Mouse (Mus musculus) neural tube, embryonic 12.5 days (tissue): Measurements from ENCODE around the gene Castor1. TPM values are rescaled to one million over a fixed set of nuclear protein-coding genes. Genes with fewer than 3 reads are reported as not detected.

ENCODE experiments used
- ATAC-seq: fragments of 200-750 bp; cut with Nextera tagmentation; 2 replicates; pipeline ENCODE4 v1.8.0; 2017; ENCODE audit warnings: low read depth, mild to moderate bottlenecking, moderate TSS enrichment, moderate library complexity; ENCODE audit not compliant: low FRiP score
- H3K27ac ChIP-seq: fragments of 300-500 bp; sonication (generic); 2 replicates; pipeline ENCODE4 v1.5.1; 2016
- H3K27me3 ChIP-seq: fragments of 300-500 bp; sonication (generic); replicated peaks from 2 replicates; pipeline ENCODE4 v1.6.1; 2016; ENCODE audit warnings: mild to moderate bottlenecking
- H3K36me3 ChIP-seq: fragments of 300-500 bp; sonication (generic); 2 replicates; pipeline ENCODE4 v1.6.1; 2016; ENCODE audit warnings: mild to moderate bottlenecking
- H3K4me1 ChIP-seq: fragments of 300-500 bp; sonication (generic); 2 replicates; pipeline ENCODE4 v1.6.1; 2016
- H3K4me2 ChIP-seq: fragments of 300-500 bp; sonication (generic); replicated peaks from 2 replicates; pipeline ENCODE4 v1.6.1; 2016; ENCODE audit warnings: mild to moderate bottlenecking
- H3K4me3 ChIP-seq: fragments of 300-500 bp; sonication (generic); 2 replicates; pipeline ENCODE4 v1.5.1; 2016
- H3K9ac ChIP-seq: fragments of 300-500 bp; sonication (generic); 2 replicates; pipeline ENCODE4 v1.6.1; 2016; ENCODE audit warnings: mild to moderate bottlenecking
- H3K9me3 ChIP-seq: fragments of 300-500 bp; sonication (generic); 2 replicates; pipeline ENCODE4 v1.6.1; 2016; ENCODE audit warnings: mild to moderate bottlenecking
- WGBS: fragments of 180-500 bp; shearing (Covaris S2); methylation state at CpG from one replicate; pipeline ENCODE4 v1.1.7; 2016; 5-methylcytosine and 5-hydroxymethylcytosine counted together
- polyA plus RNA-seq: library from polyadenylated mRNA; unstranded; fragments of >200 nt; fragmentation: Nextera tagmentation; extraction: Ambion mirVana; gene quantifications from 2 replicates; pipeline ENCODE4 v1.2.1, GENCODE M21; 2016

The Castor1 gene
- polyA plus RNA-seq, 1 experiment from 2014 or later, result 2.3 TPM

- no peak for ATAC-seq
Observed at GRCm38 (mm10) chr11:4193420-4193819, 24.6 kb upstream of the Castor1 start.

GRCm38 (mm10) chr11:4195597-4196031, 22.4 kb upstream of the Castor1 start:
- no peaks in the 10 kb centered on the region for H3K9me3 ChIP-seq
- no peak overlapping the region for H3K4me3 ChIP-seq
- no peaks in the 10 kb centered on the region; the same call in 1 of the 2 replicates for H3K4me1 ChIP-seq
- no peaks in the 10 kb centered on the region for H3K27me3 ChIP-seq
- no peaks in the 10 kb centered on the region for H3K36me3 ChIP-seq
- no peak overlapping the region for H3K4me2 ChIP-seq
- H3K9ac ChIP-seq, result no peak overlapping the region
- 80% methylated on average over 3 of the region's 3 CpGs for WGBS
- ATAC-seq, result no peak
- no peak overlapping the region for H3K27ac ChIP-seq

More at GRCm38 (mm10) chr11:4193420-4193819, 24.6 kb upstream of the Castor1 start:
- Histone ChIP-seq H3K4me2 (no peak overlapping the region), H3K4me3 (no peak overlapping the region), H3K4me1 (no peaks in the 10 kb centered on the region; the same call in 1 of the 2 replicates), H3K27me3 (no peaks in the 10 kb centered on the region), H3K27ac (no peak overlapping the region), H3K9me3 (no peaks in the 10 kb centered on the region), H3K9ac (no peak overlapping the region), H3K36me3 (no peaks in the 10 kb centered on the region)

GRCm38 (mm10) chr11:4196636-4197035, 21.4 kb upstream of the Castor1 start:
- no peak overlapping the region for H3K4me2 ChIP-seq
- H3K27ac ChIP-seq, result no peak overlapping the region
- no peak for ATAC-seq
- no peak overlapping the region for H3K9ac ChIP-seq
- H3K27me3 ChIP-seq, result no peaks in the 10 kb centered on the region
- H3K4me1 ChIP-seq, result no peaks in the 10 kb centered on the region; the same call in 1 of the 2 replicates
- H3K36me3 ChIP-seq, result no peaks in the 10 kb centered on the region
- no peak overlapping the region for H3K4me3 ChIP-seq
- 78% methylated on average over 8 of the region's 8 CpGs for WGBS
- H3K9me3 ChIP-seq, result no peaks in the 10 kb centered on the region

GRCm38 (mm10) chr11:4197691-4198090, 20.3 kb upstream of the Castor1 start:
- Histone ChIP-seq H3K36me3 (no peaks in the 10 kb centered on the region), H3K4me2 (no peak overlapping the region), H3K27me3 (no peaks in the 10 kb centered on the region), H3K4me1 (no peaks in the 10 kb centered on the region; the same call in 1 of the 2 replicates), H3K4me3 (no peak overlapping the region), H3K9ac (no peak overlapping the region), H3K27ac (no peak overlapping the region), H3K9me3 (no peaks in the 10 kb centered on the region)
- ATAC-seq, result no peak
- 82% methylated on average over 1 of the region's 1 CpGs for WGBS

- 83% methylated on average over 11 of the region's 11 CpGs for WGBS
- no peak for ATAC-seq
Observed at GRCm38 (mm10) chr11:4201981-4202700, 15.9 kb upstream of the Castor1 start.

GRCm38 (mm10) chr11:4202995-4203704, 14.9 kb upstream of the Castor1 start:
- H3K36me3 ChIP-seq, result peaks cover 18% of the 10 kb centered on the region
- WGBS, result 84% methylated on average over 12 of the region's 12 CpGs
- no peak for ATAC-seq
- no peak overlapping the region for H3K9ac ChIP-seq
- H3K4me1 ChIP-seq, result no peaks in the 10 kb centered on the region
- H3K4me2 ChIP-seq, result no peak overlapping the region
- H3K27me3 ChIP-seq, result no peaks in the 10 kb centered on the region
- H3K9me3 ChIP-seq, result no peaks in the 10 kb centered on the region
- H3K4me3 ChIP-seq, result no peak overlapping the region
- no peak overlapping the region for H3K27ac ChIP-seq

More at GRCm38 (mm10) chr11:4201981-4202700, 15.9 kb upstream of the Castor1 start:
- Histone ChIP-seq H3K4me1 (no peaks in the 10 kb centered on the region), H3K36me3 (peaks cover 8% of the 10 kb centered on the region), H3K4me2 (no peak overlapping the region), H3K9ac (no peak overlapping the region), H3K4me3 (no peak overlapping the region), H3K27me3 (no peaks in the 10 kb centered on the region), H3K9me3 (no peaks in the 10 kb centered on the region), H3K27ac (no peak overlapping the region)

- H3K9ac ChIP-seq, result no peak overlapping the region
- 45% methylated on average over 2 of the region's 2 CpGs for WGBS
- ATAC-seq, result no peak
Observed at GRCm38 (mm10) chr11:4203705-4204074, 14.3 kb upstream of the Castor1 start.

GRCm38 (mm10) chr11:4205097-4205655, 12.8 kb upstream of the Castor1 start:
- no peak overlapping the region for H3K9ac ChIP-seq
- H3K27me3 ChIP-seq, result no peaks in the 10 kb centered on the region
- no peaks in the 10 kb centered on the region for H3K4me1 ChIP-seq
- 93% methylated on average over 5 of the region's 5 CpGs for WGBS
- no peaks in the 10 kb centered on the region for H3K9me3 ChIP-seq
- no peak overlapping the region for H3K4me3 ChIP-seq
- no peak overlapping the region for H3K4me2 ChIP-seq
- no peak overlapping the region for H3K27ac ChIP-seq
- ATAC-seq, result no peak
- peaks cover 33% of the 10 kb centered on the region for H3K36me3 ChIP-seq

More at GRCm38 (mm10) chr11:4203705-4204074, 14.3 kb upstream of the Castor1 start:
- Histone ChIP-seq H3K4me3 (no peak overlapping the region), H3K36me3 (peaks cover 21% of the 10 kb centered on the region), H3K9me3 (no peaks in the 10 kb centered on the region), H3K4me1 (no peaks in the 10 kb centered on the region), H3K4me2 (no peak overlapping the region), H3K27ac (no peak overlapping the region), H3K27me3 (no peaks in the 10 kb centered on the region)

- peaks cover 41% of the 10 kb centered on the region for H3K36me3 ChIP-seq
- no peak overlapping the region for H3K4me2 ChIP-seq
- no peaks in the 10 kb centered on the region for H3K9me3 ChIP-seq
- H3K4me1 ChIP-seq, result no peaks in the 10 kb centered on the region
- ATAC-seq, result no peak
- no peak overlapping the region for H3K4me3 ChIP-seq
- WGBS, result 89% methylated on average over 7 of the region's 7 CpGs
- no peak overlapping the region for H3K27ac ChIP-seq
- H3K9ac ChIP-seq, result no peak overlapping the region
- H3K27me3 ChIP-seq, result no peaks in the 10 kb centered on the region
Observed at GRCm38 (mm10) chr11:4205951-4206350, 12.1 kb upstream of the Castor1 start.

GRCm38 (mm10) chr11:4206563-4206962, 11.5 kb upstream of the Castor1 start:
- Histone ChIP-seq H3K36me3 (peaks cover 42% of the 10 kb centered on the region), H3K27me3 (no peaks in the 10 kb centered on the region), H3K9me3 (no peaks in the 10 kb centered on the region), H3K27ac (no peak overlapping the region), H3K4me3 (no peak overlapping the region), H3K4me2 (no peak overlapping the region), H3K9ac (no peak overlapping the region), H3K4me1 (no peaks in the 10 kb centered on the region)
- ATAC-seq, result no peak
- WGBS, result 87% methylated on average over 6 of the region's 6 CpGs

- H3K9me3 ChIP-seq, result no peaks in the 10 kb centered on the region
- no peaks in the 10 kb centered on the region for H3K4me1 ChIP-seq
- peaks cover 53% of the 10 kb centered on the region for H3K36me3 ChIP-seq
- no peak overlapping the region for H3K4me2 ChIP-seq
- no peak for ATAC-seq
- no peaks in the 10 kb centered on the region for H3K27me3 ChIP-seq
- H3K9ac ChIP-seq, result no peak overlapping the region
- H3K4me3 ChIP-seq, result no peak overlapping the region
- no peak overlapping the region for H3K27ac ChIP-seq
- 94% methylated on average over 9 of the region's 9 CpGs for WGBS
Observed at GRCm38 (mm10) chr11:4207655-4208054, 10.4 kb upstream of the Castor1 start.

GRCm38 (mm10) chr11:4209556-4209955, 8.5 kb upstream of the Castor1 start:
- Histone ChIP-seq H3K4me1 (no peaks in the 10 kb centered on the region), H3K36me3 (peaks cover 71% of the 10 kb centered on the region), H3K27ac (no peak overlapping the region), H3K9ac (no peak overlapping the region), H3K4me2 (no peak overlapping the region), H3K4me3 (no peak overlapping the region), H3K27me3 (no peaks in the 10 kb centered on the region), H3K9me3 (no peaks in the 10 kb centered on the region)
- no peak for ATAC-seq
- 81% methylated on average over 5 of the region's 5 CpGs for WGBS
